Mouse (Mus musculus): ENCODE measurements around the gene Ly6f.

DNA sequence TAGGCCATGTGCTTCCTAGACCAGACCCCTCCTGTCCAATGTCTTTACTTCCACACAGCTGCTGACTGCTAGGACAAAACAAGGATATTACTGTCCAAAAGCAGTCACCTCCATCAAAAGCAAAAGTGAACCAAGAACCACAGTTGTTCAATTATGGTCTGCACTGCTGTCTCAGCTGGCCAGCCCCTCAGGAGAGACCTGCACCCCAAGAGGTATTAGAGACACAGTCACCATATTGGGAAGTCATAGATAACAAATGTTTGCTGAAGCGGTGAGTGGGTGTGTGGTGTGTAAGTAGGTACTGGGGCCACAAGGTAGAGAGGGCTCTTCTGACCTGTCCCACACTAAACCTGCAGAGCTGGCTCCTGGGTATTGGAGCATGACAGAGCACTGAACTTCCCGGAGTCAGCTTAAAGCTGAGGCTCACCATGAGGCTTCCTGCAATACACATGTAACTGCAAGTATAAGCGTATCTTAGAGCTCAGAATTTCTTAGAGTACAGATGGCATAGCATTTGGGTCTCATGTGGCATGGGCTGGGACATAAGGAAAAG lies 30.4 kb upstream of the Ly6f start:
- no peak for TF ChIP-seq CTCF (IDR thresholded peaks at IDR 0.05; ENCODE audit: low read depth)
- no peak for TF ChIP-seq EP300 (IDR thresholded peaks at IDR 0.05; ENCODE audit: low read depth)

Data from liver, embryonic 14.5 days (tissue).